Mouse (Mus musculus) layer of hippocampus, adult 2 months (tissue): ENCODE results near the gene Rgp1. TPM values are rescaled to one million over a fixed set of nuclear protein-coding genes. Genes with fewer than 3 reads are reported as not detected.
A peak's percentile ranks its signal among the peaks of the same experiment; 100 is the strongest.

Experiments
- DNase-seq, 2 experiments: peaks; one replicate each; pipeline ENCODE4 v3.0.0; 2022; ENCODE audit warnings: low spot score in 2 of 2
- H3K27ac ChIP-seq: fragments of 200-600 bp; 2 replicates; pipeline ENCODE4 v1.8.1; 2022
- H3K4me3 ChIP-seq: fragments of 200-600 bp; 2 replicates; pipeline ENCODE4 v1.8.1; 2022; ENCODE audit warnings: mild to moderate bottlenecking
- CTCF ChIP-seq: fragments of 200-600 bp; conservative IDR thresholded peaks from 2 replicates; pipeline ENCODE4 v1.8.1; 2022; ENCODE audit warnings: antibody characterized with exemption, mild to moderate bottlenecking, moderate library complexity
- microRNA-seq, 2 experiments: library from miRNA; unstranded; fragments of <30 nt; microRNA quantifications; one replicate each; pipeline ENCODE4 v1.2.0; 2021
- total RNA-seq, 2 experiments: library from RNA; stranded (reverse); gene quantifications; 2 replicates each; pipeline ENCODE4 v1.2.3; 2021

Gene Rgp1
- total RNA-seq, 2 experiments from 2014 or later = 45.3 to 49.9 TPM

DNA sequence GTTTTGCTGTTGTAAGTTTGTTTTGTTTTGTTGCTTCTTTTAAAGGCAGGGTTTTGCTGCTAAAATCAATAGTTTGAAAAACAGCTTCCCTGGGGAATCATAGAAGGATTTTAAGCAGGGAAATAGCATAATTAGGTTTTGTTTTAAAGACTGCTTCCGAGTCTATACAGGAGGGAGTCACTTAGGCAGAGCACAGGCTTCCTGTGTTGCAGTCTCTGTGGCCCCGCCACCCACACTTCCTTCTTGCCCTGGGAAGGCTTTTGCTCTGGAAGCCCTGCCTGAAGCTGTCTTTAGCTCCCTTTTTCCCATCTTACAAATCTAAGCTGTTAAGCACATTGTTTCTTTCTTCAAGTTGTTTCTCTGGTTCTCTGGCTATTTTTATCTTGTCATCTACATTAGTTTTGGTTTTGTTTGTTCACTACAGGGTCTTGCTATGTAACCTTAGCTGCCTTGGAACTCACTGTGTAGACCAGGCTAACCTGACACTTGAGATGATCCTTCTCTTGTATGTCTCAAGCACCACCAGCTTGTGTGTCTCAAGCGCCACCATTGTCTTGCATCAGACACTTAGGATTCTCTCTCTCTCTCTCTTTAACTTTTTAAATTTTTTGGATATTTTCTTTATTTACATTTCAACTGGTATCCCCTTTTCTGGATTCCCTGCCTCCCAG is 34.7 kb downstream of the Rgp1 start:
- H3K27ac ChIP-seq = no peak overlapping the region
- no peak for TF ChIP-seq CTCF
- no peak for DNase-seq
- H3K4me3 ChIP-seq = no peak overlapping the region

DNA sequence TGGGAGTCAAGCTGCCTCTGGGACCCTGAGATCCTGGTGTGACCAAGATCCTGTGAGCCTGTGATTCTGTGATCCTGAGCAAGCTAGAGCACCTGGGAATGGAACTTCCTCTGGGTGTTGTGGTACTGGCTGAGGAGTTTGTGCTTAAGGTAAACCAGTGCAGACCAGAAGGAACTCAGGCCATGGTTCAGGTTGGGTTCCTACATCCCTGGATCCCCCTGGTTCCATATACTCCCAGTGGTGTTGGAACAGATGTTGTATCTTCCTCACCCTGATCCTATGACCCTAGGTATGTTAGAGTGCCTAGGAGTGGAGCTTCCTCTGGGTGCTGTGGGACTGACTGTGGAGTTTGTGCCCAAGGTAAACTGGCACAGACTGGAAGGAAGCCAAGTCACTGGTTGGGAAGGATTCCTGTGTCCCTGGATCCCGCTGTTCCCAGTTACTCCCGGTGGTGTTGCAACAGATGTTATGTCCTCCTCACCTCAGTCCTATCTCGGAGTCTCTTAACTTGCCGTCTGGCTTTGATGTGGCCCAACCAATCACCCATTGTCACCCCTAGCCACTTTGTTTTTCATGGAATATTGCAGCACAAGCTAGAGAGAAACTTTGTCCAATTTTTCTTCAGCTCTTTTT is 41.7 kb downstream of the Rgp1 start:
- no peak for DNase-seq
- no peak overlapping the region for H3K27ac ChIP-seq
- H3K4me3 ChIP-seq = no peak overlapping the region
- TF ChIP-seq CTCF = no peak

DNA sequence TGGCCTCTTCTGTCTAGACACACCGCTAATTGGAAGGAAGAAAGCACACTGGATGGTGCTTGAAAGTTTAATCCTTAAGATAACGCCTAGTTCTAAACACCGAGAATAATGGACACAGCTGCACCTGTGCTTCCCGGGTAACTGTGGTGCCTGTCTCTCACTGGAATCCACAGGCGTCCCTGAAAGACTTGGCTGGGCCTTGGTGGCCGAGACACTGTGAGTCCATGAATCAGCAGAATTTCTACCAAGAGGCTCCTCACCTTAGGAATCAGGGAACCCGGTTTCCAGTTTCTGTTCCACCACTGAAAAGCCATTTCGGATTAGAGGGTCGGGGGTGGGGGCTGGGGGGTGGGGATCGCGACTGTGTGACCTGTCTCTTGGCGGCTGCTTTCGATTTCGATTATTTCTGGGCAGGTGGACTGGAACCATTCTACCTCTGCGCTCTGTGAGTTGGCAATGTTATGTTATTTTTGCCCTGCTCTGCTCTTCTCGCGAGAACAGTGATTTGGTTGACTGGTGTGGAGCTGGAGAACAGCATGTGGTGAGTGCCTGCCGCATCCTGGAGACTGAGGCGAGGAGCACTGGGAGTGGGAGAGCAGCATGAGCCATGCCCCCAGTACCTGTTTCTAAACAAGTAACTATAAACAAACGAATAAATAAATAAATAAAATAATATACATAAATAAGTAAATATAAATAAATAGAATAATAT is 50.7 kb downstream of the Rgp1 start:
- DNase-seq = peak in 1 of 2 experiments; percentile 22
- 0 out of 2 replicates have a peak overlapping the region, but pooled peaks have one; percentile 67 for H3K27ac ChIP-seq
- H3K4me3 ChIP-seq = no peak overlapping the region
- TF ChIP-seq CTCF = no peak

DNA sequence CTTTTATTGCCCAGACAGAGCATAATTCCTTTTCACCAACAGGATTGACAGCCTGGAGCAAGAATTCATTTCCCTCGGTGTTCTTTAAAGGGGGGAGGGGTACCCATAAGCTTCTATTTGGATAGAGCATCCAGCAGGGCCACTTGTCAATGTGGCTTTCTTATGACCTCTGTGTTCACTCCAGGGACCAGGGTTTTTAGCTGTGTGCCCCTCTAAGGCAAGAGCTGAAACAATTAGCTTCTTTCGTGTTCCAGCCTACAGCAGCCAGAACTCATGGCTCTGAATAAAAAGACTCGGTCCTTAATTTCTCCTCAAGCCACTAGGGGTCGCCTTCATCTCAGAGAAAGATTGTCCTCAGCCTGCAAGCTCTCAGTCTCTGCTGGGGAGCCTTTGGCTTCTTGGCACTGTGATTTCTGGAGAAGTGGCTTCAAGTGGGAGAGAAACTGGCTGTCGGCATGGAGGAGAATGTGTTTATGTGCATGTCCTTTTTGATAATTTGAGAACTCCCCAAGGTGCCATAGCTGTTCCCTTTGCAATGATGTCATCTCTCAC is 51.6 kb downstream of the Rgp1 start:
- TF ChIP-seq CTCF = peak; percentile 92
- Histone ChIP-seq H3K4me3 (peak overlapping the region; percentile 30; the same call in 1 of the 2 replicates), H3K27ac (peak overlapping the region; percentile 95)
- peak; percentile 89 for DNase-seq

DNA sequence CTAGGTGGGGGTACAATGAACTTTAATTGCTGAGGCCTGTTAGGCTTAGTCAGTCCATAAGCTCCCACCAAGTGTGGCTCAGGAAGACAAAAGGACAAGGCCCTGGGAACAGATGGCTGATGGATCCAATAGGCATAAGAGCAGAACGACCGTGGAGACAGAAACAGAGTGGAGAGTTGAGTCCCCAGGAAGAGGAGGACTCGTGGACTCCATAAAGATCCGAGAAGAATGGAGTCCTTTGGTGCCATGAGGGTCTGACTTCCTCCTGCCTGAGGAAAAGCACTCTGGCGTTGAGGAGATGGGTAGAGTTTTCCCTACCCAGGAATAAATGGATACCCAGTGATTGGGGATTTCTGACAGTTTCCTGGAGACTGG is 52.1 kb downstream of the Rgp1 start:
- no peak for TF ChIP-seq CTCF
- peak overlapping the region; percentile 82 for H3K4me3 ChIP-seq
- no peak for DNase-seq
- H3K27ac ChIP-seq = peak overlapping the region; percentile 95

DNA sequence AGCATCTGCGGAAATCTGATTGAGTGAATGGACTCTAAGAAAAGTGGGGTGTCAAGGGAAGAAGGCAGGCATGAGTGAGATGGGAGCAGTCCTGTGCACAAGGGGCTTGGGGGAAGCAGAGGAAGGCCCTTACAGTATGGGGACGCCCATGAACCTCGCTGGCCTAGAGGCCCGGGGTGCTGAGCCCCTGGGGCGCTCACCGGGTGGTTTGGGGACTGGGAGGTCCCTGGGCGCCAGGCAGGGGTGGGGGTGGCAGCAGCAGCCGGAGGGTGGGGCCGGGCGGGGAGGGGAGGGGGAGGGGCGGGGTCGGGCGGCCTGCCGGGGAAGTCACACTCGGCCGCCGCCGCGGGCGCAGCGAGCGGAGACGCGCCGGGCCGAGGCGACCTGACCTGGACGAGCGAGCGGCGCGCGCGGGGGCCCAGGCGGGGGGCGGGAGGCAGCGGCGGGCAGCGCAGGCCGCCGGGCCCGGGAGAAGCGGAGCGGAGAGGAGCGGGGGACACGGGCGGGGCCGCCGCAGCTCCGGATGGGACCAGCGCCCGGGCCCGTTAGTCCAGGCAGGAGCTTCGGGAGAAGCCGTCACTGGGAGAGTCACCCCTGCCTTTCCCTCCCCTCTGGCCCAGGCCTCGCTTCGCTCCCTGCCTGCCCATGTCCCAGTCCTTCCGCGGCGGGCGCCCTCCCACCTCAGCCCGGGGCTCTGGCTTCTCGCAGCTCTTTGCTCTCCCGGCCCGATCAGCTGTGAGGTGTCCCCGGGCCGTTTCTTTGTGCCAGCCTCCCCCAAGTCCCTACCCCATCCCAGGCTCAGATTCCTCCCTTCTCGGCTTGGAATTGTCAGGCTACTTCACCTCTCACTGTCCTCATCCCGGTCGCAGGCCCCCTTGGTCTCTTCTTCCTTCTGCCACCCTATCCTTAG is 52.8 kb downstream of the Rgp1 start, which contains the start of gene Npr2:
TSS of gene Npr2 (plus strand) at position 890 of the 910 bp plus-strand sequence.
- DNase-seq = no peak
- TF ChIP-seq CTCF = no peak
- H3K27ac ChIP-seq = peak within 1 kb of the TSS; percentile 95
- peak within 1 kb of the TSS; percentile 82 for H3K4me3 ChIP-seq

DNA sequence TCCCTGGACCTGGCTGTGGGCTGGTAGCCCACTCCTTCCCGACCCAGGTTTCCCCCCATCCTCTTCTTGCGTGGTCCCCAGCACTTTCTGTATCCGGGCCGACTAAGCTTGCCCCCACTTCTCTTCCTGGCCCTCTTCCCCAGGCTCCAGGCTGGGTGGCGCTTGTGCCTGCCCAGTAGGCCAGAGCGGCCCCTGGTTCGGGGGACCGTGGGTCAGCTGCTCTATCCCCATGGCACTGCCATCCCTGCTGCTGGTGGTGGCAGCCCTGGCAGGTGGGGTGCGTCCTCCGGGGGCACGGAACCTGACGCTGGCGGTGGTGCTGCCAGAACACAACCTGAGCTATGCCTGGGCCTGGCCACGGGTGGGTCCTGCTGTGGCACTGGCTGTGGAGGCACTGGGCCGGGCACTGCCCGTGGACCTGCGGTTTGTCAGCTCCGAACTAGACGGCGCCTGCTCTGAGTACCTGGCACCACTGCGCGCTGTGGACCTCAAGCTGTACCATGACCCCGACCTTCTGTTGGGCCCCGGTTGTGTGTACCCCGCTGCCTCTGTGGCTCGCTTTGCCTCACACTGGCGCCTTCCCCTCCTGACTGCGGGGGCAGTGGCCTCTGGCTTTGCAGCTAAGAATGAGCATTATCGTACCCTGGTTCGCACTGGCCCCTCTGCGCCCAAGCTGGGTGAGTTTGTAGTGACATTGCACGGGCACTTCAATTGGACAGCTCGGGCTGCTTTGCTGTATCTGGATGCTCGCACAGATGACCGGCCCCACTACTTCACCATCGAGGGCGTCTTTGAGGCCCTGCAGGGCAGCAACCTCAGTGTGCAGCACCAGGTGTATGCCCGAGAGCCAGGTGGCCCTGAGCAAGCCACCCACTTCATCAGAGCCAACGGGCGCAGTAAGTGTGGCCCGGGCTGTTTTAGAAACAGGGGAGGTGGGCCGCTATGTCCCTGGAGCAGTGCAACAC is 53.7 kb downstream of the Rgp1 start:
- no peak for TF ChIP-seq CTCF
- Histone ChIP-seq H3K4me3 (peak overlapping the region; percentile 82), H3K27ac (peak overlapping the region; percentile 95)
- no peak for DNase-seq

DNA sequence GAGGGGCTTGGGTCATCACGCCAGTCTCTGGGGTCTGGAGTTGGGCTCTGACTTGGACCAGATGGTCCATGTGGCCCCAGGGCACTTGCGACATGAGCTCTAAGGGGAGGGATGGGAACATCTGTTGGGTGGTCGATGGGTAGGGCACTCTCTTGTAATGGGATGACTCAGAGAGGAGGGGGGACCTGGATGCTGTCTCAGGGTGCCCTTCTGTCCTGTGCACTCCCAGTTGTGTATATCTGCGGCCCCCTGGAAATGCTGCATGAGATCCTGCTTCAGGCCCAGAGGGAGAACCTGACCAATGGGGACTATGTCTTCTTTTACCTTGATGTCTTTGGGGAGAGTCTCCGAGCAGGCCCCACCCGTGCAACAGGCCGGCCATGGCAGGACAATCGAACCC is 54.8 kb downstream of the Rgp1 start:
- no peak for TF ChIP-seq CTCF
- Histone ChIP-seq H3K27ac (no peak overlapping the region), H3K4me3 (no peak overlapping the region)
- DNase-seq = no peak

DNA sequence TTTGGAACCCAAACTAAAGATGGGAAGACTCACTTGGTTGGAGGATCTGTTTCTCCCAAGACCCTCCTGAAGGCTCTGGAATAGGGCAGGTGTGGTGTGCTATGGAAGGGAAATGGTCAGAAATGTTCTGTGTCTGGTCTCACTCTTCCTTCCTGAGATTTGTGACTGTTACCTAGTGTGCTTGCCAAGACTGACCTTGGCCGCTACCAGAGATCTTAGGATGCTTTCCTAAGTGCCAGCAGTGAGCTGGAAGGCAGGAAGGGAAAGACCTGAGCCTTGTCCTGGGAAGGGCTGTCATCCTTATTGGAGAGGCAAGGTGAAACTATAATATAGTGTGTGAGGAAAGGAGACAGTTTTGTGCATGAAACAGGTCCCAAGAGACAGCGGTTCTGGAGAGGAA is 55.2 kb downstream of the Rgp1 start:
- DNase-seq = no peak
- Histone ChIP-seq H3K4me3 (no peak overlapping the region), H3K27ac (no peak overlapping the region)
- TF ChIP-seq CTCF = no peak

DNA sequence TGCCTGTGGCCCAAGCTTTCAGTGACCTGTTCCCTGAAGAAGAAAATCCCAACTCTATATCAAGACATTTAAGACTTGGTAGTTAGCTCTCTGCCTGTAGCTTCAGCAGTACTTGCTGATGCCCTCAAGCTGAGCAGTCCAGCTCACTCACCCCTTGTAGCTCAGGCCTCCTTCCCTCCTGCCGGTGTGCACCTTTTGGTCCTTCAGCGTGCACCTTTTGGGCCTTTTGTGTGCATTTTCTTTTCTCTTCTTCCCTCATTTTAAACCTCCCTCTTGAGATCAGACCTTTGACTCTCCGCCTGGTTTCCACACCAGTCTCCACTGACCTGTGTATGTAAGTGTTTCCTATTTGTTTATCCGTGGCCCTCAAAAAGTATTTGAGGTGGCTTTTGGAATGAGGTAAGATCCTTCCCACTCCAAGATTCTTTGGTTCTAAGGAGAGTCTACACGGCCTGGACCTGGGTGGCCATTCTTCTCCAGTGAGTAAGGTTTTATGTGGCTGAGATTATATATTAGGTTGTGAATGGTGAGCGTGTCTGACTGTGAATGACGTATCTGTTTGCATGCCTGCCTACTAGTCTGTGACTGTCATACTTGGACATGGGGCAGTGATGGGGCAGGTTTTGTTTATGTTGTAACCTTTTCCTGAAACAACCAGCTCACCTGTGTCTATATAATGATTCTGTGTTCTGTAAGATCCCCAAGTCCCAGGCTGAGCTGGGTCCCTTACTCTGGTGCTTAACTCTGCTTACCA is 56.3 kb downstream of the Rgp1 start:
- Histone ChIP-seq H3K4me3 (no peak overlapping the region), H3K27ac (no peak overlapping the region)
- no peak for TF ChIP-seq CTCF
- no peak for DNase-seq

DNA sequence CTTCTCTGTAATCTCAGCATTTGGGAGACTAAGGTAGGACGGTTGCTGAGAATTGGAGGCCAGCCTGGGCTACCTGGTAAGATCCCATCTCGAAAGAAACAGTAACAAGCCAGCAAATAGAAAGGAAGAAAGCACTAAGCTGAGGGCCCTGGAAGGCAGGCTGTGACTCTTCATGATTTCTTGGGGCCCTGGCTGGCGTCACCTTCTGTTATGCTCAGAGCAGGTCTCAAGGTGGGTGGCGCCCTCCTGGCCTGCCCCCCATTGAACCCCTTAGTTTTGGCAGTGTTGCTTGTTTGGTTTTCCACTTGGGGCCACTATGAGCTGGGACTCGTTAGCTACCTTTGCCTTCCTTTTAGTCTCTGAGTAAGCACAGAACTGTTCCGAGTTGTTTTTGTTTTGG is 58.2 kb downstream of the Rgp1 start:
- no peak overlapping the region for H3K27ac ChIP-seq
- DNase-seq = no peak
- no peak overlapping the region for H3K4me3 ChIP-seq
- TF ChIP-seq CTCF = no peak

Small RNA genes lying within 50 kb of the gene (microRNA-seq; reads per million reads assigned to microRNA genes)
- 0 to 0.18 reads per million in 2 experiments for gene Gm25262

Other genes starting within 250 kb of the Rgp1 start
- gene Rusc2, start 196.7 kb upstream of the Rgp1 start, total RNA-seq = 100 to 1,000 TPM; 117 to 120 TPM
- gene Fam166b, start 149.6 kb upstream of the Rgp1 start, total RNA-seq = 1 to 10 TPM in 1 of 2 experiments, under 1 TPM in 1; 0.98 to 1.9 TPM
- 10 to 100 TPM; 79.9 to 86.0 TPM for gene Tesk1, start 136.8 kb upstream of the Rgp1 start, total RNA-seq
- not detected for gene Cd72, start 124.1 kb upstream of the Rgp1 start, total RNA-seq
- not detected for gene Sit1, start 95.0 kb upstream of the Rgp1 start, total RNA-seq
- 10 to 100 TPM; 27.6 to 29.0 TPM for gene Ccdc107, start 85.8 kb upstream of the Rgp1 start, total RNA-seq
- 1 to 10 TPM in 1 of 2 experiments, under 1 TPM in 1; 0.64 to 1.0 TPM for gene Arhgef39, start 79.0 kb upstream of the Rgp1 start, total RNA-seq
- gene Car9, start 71.7 kb upstream of the Rgp1 start, total RNA-seq = not detected
- gene Tpm2, start 55.0 kb upstream of the Rgp1 start, total RNA-seq = 1 to 10 TPM; 5.4 to 6.1 TPM
- 10 to 100 TPM; 70.3 to 75.1 TPM for gene Creb3, start 16.4 kb upstream of the Rgp1 start, total RNA-seq
- gene Tln1, start 16.0 kb upstream of the Rgp1 start, total RNA-seq = 10 to 100 TPM; 36.4 to 42.9 TPM
- gene Gba2, start 158 bp downstream of the Rgp1 start, total RNA-seq = 10 to 100 TPM; 61.0 to 64.4 TPM
- not detected for gene Msmp, start 5.8 kb downstream of the Rgp1 start, total RNA-seq
- 10 to 100 TPM; 57.4 to 59.3 TPM for gene Npr2, start 53.2 kb downstream of the Rgp1 start, total RNA-seq
- gene Spag8, start 74.9 kb downstream of the Rgp1 start, total RNA-seq = 1 to 10 TPM; 2.0 to 2.5 TPM
- gene Hint2, start 77.8 kb downstream of the Rgp1 start, total RNA-seq = 10 to 100 TPM; 31.4 to 32.9 TPM
- gene Tmem8b, start 90.3 kb downstream of the Rgp1 start, total RNA-seq = 10 to 100 TPM; 74.8 to 75.5 TPM
- gene Fam221b, start 90.4 kb downstream of the Rgp1 start, total RNA-seq = 1 to 10 TPM; 1.4 to 1.5 TPM
- gene Olfr70, start 122.1 kb downstream of the Rgp1 start, total RNA-seq = not detected
- not detected for gene Olfr71, start 131.5 kb downstream of the Rgp1 start, total RNA-seq
- 1 to 10 TPM in 1 of 2 experiments, under 1 TPM in 1; 0.39 to 1.2 TPM for gene Hrct1, start 148.5 kb downstream of the Rgp1 start, total RNA-seq
- under 1 TPM; 0.97 to 0.98 TPM for gene Spaar, start 151.3 kb downstream of the Rgp1 start, total RNA-seq
- not detected for gene Olfr159, start 192.3 kb downstream of the Rgp1 start, total RNA-seq
- gene Olfr156, start 245.2 kb downstream of the Rgp1 start, total RNA-seq = not detected